Mouse (Mus musculus) stomach, embryonic 16.5 days (tissue): ENCODE data around the gene Rnf220. TPM values are rescaled to one million over a fixed set of nuclear protein-coding genes. Genes with fewer than 3 reads are reported as not detected.
A peak's percentile ranks its signal among the peaks of the same experiment; 100 is the strongest.

Source experiments
- ATAC-seq: fragments of 200-750 bp; cut with Nextera tagmentation; 2 replicates; pipeline ENCODE4 v1.8.0; 2017; ENCODE audit warnings: moderate number of reproducible peaks, moderate TSS enrichment; ENCODE audit not compliant: insufficient read depth, low FRiP score
- H3K27ac ChIP-seq: fragments of 300-500 bp; sonication (generic); 2 replicates; pipeline ENCODE4 v1.5.1; 2014; ENCODE audit warnings: low read length
- H3K27me3 ChIP-seq: fragments of 300-500 bp; sonication (generic); 2 replicates; pipeline ENCODE4 v1.6.1; 2014; ENCODE audit warnings: low read length, control low read depth, mixed read lengths; ENCODE audit not compliant: control insufficient read depth, insufficient read depth
- H3K36me3 ChIP-seq: fragments of 300-500 bp; sonication (generic); 2 replicates; pipeline ENCODE4 v1.6.1; 2014; ENCODE audit warnings: low read length; ENCODE audit not compliant: control insufficient read depth, insufficient read depth
- H3K4me1 ChIP-seq: fragments of 300-500 bp; sonication (generic); 2 replicates; pipeline ENCODE4 v1.6.1; 2014; ENCODE audit warnings: low read length, control low read depth, mixed read lengths; ENCODE audit not compliant: control insufficient read depth, insufficient read depth
- H3K4me2 ChIP-seq: fragments of 300-500 bp; sonication (generic); 2 replicates; pipeline ENCODE4 v1.6.1; 2014; ENCODE audit warnings: low read depth, low read length, mixed read lengths
- H3K4me3 ChIP-seq: fragments of 300-500 bp; sonication (generic); replicated peaks from 2 replicates; pipeline ENCODE4 v1.5.1; 2014; ENCODE audit warnings: mild to moderate bottlenecking, low read length
- H3K9ac ChIP-seq: fragments of 300-500 bp; sonication (generic); 2 replicates; pipeline ENCODE4 v1.6.1; 2014; ENCODE audit warnings: low read length
- H3K9me3 ChIP-seq: fragments of 300-500 bp; sonication (generic); replicated peaks from 2 replicates; pipeline ENCODE4 v1.6.1; 2016; ENCODE audit warnings: low read length, control low read depth; ENCODE audit not compliant: control insufficient read depth
- WGBS: fragments of 180-500 bp; shearing (Covaris S2); extraction: QIAGEN DNeasy Blood & Tissue Kit; methylation state at CpG from one replicate; pipeline ENCODE4 v1.1.7; 2014; 5-methylcytosine and 5-hydroxymethylcytosine counted together
- polyA plus RNA-seq: library from polyadenylated mRNA; unstranded; fragments of >200 nt; fragmentation: Nextera tagmentation; extraction: Ambion mirVana; gene quantifications from 2 replicates; pipeline ENCODE4 v1.2.1, GENCODE M21; 2015

Rnf220 gene
- polyA plus RNA-seq, 1 experiment from 2014 or later = 46.5 TPM

DNA sequence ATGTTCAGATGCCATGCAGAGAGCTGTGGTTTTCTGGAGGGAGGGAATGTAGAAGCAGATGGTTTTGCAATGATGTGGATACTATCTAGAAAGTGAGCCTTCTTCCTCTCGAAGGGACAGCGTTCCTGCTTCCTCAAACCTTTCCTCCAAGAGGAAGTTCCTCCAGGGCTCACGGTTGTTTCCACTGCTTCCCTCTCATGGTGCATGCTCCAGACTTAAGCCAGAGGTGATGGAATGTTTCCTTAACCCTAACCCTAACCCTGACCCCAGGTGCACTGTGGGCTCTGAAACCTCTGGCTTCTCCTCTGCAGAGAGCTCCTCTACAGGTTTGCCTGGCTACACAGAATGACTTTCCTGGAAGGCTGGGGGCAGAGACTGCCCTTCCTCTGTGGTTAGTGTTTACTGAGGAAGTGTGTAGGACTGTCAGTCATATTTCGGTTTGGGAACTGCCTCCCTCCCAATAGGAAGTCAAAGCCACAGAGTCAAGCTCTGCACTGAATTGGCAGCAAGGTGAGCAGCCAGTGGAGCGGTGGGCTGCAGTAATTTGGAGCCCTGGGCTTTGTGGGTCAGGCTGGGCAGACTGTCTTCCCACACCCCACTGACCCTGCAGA lies 242.7 kb downstream of the Rnf220 start:
- Histone ChIP-seq H3K27ac (no peak overlapping the region), H3K4me2 (no peak overlapping the region), H3K9me3 (no peaks in the 10 kb centered on the region), H3K36me3 (no peaks in the 10 kb centered on the region), H3K4me3 (no peak overlapping the region), H3K9ac (no peak overlapping the region), H3K4me1 (peaks cover 5% of the 10 kb centered on the region; the same call in 1 of the 2 replicates), H3K27me3 (no peaks in the 10 kb centered on the region)
- no peak for ATAC-seq
- WGBS = 62% methylated on average over 5 of the region's 5 CpGs

DNA sequence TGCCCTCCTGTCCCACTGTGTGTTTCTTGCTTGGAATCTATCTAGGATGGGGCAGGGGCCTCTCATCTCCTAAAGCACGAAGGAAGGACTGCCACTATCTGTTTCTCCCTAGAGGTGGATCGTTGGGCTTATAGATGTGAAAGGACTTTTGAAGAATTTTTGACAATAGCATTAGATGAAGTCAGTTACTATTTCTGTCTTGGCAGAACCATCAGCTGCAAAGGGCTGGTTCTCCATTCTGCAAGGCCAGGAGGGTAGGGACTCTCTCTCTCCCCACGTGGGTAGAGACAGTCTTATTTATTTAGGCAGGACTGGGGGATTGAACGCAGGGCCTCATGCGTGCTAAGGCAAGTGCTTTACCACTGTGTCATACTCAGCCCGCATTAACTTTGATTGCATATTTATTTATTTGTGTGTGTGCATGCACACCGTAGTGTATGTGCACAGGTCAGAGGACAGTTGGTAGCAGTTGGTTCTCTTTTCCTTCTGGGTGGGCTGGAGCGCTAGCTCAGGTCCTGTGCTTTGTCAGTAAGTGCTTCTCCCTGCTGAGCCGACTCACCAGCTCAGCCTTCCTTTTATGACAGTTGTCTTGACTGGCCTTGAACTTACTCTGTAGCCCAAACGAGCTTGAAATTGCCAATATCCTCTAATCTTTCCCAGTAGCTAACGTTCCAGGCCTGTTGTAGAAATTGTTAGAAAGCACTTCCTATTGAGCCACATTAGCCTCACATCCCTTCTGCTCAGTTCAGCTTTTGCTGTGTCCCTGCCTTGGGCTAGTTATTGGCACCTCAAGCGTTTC lies 243.4 kb downstream of the Rnf220 start:
- no peak overlapping the region for H3K4me3 ChIP-seq
- H3K27me3 ChIP-seq = no peaks in the 10 kb centered on the region
- H3K4me2 ChIP-seq = 0 out of 2 replicates have a peak overlapping the region, but pooled peaks have one; percentile 4
- no peaks in the 10 kb centered on the region for H3K36me3 ChIP-seq
- peaks cover 5% of the 10 kb centered on the region; the same call in 1 of the 2 replicates for H3K4me1 ChIP-seq
- no peak for ATAC-seq
- H3K27ac ChIP-seq = peak overlapping the region; percentile 72; the same call in 1 of the 2 replicates
- no peaks in the 10 kb centered on the region for H3K9me3 ChIP-seq
- H3K9ac ChIP-seq = no peak overlapping the region
- 53% methylated on average over 12 of the region's 12 CpGs for WGBS

DNA sequence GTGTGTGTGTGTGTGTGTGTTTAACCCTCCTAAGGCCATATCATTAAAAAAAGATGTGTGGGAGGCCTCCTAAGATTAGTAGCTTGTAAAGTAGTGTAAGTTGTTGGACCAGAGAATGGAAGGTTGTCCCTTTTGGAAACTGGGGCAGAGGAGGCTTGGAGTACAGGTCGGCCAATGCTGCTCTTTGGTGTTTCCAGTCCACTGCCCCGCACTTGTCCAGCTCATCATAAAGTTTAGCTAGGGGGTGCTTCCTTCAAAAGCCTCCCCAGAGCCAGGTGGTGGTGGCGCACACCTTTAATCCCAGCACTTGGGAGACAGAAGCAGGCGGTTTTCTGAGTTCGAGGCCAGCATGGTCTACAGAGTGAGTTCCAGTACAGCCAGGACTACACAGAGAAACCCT lies 244.1 kb downstream of the Rnf220 start:
- ATAC-seq = no peak
- H3K4me3 ChIP-seq = peak overlapping the region; percentile 62
- WGBS = 84% methylated on average over 5 of the region's 5 CpGs
- H3K9ac ChIP-seq = no peak overlapping the region; the same call in 1 of the 2 replicates
- no peaks in the 10 kb centered on the region for H3K9me3 ChIP-seq
- H3K4me2 ChIP-seq = peak overlapping the region; percentile 66; the same call in 1 of the 2 replicates
- H3K4me1 ChIP-seq = peaks cover 5% of the 10 kb centered on the region; the same call in 1 of the 2 replicates
- H3K27me3 ChIP-seq = no peaks in the 10 kb centered on the region
- no peaks in the 10 kb centered on the region for H3K36me3 ChIP-seq
- H3K27ac ChIP-seq = peak overlapping the region; percentile 72

DNA sequence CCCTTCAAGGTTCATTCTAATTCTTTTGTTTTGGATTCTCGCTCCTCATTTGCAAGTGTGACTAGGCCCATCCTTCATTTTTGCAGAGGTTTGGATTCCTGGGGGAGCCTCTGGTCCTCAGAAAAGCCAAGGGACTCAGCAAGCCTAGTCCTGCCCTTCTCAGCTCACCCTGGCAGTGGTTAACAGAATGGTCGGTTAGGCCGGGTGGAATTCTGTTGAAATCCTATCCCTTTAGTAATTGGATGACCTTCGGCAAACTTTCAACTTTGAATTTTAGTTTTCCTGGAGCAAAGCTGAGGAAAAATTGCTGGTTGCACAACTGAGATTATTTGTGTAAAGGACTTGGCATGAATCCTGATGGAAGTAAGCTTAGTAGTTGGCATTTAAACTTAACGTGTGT lies 244.5 kb downstream of the Rnf220 start:
- peak overlapping the region; percentile 62 for H3K4me3 ChIP-seq
- peak overlapping the region; percentile 66 for H3K4me2 ChIP-seq
- peak overlapping the region; percentile 74 for H3K9ac ChIP-seq
- no peaks in the 10 kb centered on the region for H3K9me3 ChIP-seq
- H3K27me3 ChIP-seq = no peaks in the 10 kb centered on the region
- H3K36me3 ChIP-seq = no peaks in the 10 kb centered on the region
- WGBS = 18% methylated on average over 5 of the region's 5 CpGs
- H3K4me1 ChIP-seq = peaks cover 5% of the 10 kb centered on the region; the same call in 1 of the 2 replicates
- H3K27ac ChIP-seq = peak overlapping the region; percentile 72
- ATAC-seq = 0 out of 2 replicates have a peak, but pooled peaks have one; percentile 18

DNA sequence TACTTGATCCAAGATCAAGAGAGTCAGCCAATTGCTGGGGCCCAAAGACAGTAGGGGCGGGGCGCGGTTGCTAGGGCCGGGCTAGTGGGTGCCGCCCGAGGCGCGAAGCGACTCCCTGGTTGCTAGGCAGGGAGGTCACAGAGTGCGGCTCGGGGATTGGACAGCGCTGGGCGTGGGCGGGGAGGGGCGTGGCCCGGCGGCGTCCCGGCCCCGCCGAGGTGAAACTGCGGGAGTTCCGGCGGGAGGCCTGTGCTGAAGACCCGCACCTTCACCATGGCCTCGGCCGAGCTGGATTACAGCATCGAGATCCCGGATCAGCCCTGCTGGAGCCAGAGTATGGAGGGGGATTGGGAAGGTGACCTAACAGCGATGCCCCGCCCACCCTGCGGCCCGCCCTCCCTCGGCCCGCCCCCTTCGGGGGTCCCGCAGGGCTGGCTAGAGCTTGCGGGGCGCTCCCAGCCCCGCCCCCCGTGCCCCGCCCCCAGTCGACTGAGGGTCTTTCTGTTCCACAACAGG lies 245.0 kb downstream of the Rnf220 start, which contains the start of the genes Tmem53 and Armh1:
TSS of gene Tmem53 (plus strand) at position 151 of the 516 bp plus-strand sequence.
TSS of gene Armh1 (minus strand) at position 325 of the 516 bp plus-strand sequence.
- Histone ChIP-seq H3K27ac (peak within 1 kb of the TSS; percentile 72), H3K9ac (peak within 1 kb of the TSS; percentile 74), H3K4me2 (peak within 1 kb of the TSS; percentile 66), H3K36me3 (no peaks in the 10 kb centered on the region), H3K4me3 (peak within 1 kb of the TSS; percentile 62), H3K27me3 (no peaks in the 10 kb centered on the region), H3K4me1 (peaks cover 5% of the 10 kb centered on the region; the same call in 1 of the 2 replicates), H3K9me3 (no peaks in the 10 kb centered on the region)
- ATAC-seq = peak; percentile 99
- WGBS = under 1% methylated on average over 38 of the region's 43 CpGs

DNA sequence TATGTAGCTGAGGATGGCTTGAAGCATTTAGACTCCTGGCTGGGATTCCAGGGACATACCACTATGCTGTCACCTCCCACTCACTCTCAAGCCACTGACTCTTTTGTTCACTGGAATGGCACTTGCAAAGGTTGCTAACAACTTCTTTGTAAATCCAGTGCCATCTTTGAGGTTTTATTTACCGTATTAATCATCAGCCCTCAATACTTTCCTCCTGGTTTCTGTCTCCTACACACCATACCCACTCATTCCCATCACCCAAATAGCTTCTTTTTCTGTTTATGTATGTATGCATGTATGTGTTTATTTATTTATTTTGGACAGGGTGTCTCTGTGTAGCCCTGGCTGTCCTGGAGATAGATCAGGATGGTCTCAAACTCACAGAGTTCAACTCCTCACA lies 245.9 kb downstream of the Rnf220 start:
- H3K4me3 ChIP-seq = peak overlapping the region; percentile 62; the same call in 1 of the 2 replicates
- no peak overlapping the region for H3K9ac ChIP-seq
- no peaks in the 10 kb centered on the region for H3K9me3 ChIP-seq
- WGBS = 85% methylated on average over 1 of the region's 1 CpGs
- H3K27me3 ChIP-seq = no peaks in the 10 kb centered on the region
- no peak overlapping the region for H3K27ac ChIP-seq
- H3K4me2 ChIP-seq = peak overlapping the region; percentile 66
- H3K36me3 ChIP-seq = no peaks in the 10 kb centered on the region
- H3K4me1 ChIP-seq = peaks cover 5% of the 10 kb centered on the region; the same call in 1 of the 2 replicates
- ATAC-seq = no peak

DNA sequence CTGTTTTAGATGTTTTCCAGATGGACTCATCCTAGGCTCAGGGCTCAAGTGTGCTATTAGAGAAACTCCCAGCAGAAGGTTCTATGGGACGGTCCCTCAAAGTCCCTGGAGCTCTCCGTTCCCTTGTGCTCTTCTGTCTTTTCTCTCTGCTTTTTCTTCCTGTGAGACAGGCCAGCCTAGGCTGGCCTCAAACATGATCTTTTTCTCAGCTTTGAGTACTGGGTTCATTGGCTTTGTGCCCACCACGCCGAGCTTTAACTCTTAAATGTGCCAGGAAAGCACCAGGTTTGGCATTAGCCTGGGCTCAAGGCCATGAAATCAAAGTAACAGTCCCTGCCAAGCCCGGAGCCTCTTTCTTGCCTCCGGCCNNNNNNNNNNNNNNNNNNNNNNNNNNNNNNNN lies 256.0 kb downstream of the Rnf220 start:
- ATAC-seq = no peak
- Histone ChIP-seq H3K36me3 (no peaks in the 10 kb centered on the region), H3K4me2 (no peak overlapping the region), H3K9me3 (no peaks in the 10 kb centered on the region), H3K27me3 (no peaks in the 10 kb centered on the region), H3K4me3 (no peak overlapping the region), H3K9ac (no peak overlapping the region), H3K4me1 (peaks cover 6% of the 10 kb centered on the region; the same call in 1 of the 2 replicates), H3K27ac (no peak overlapping the region)
- 71% methylated on average over 6 of the region's 6 CpGs for WGBS

DNA sequence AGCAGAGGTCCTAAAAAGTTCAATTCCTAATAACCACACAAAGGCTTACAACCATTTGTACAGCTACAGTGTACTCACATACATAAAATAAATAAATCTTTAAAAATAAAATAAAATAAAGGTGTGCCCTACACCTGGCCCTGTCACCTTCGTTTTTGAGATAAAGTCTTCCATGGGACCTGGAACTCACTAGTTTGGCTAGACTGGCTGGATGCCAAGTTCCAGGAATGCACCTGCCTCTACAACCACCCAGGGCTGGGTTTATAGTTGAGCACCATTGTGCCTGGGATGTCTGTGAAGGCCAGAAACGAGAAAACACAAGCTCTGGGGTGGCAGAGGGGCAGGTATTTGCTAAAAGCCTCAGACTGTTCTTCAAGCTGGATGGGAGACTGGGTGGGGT lies 257.7 kb downstream of the Rnf220 start:
- WGBS = 34% methylated on average over 2 of the region's 2 CpGs
- Histone ChIP-seq H3K4me1 (peaks cover 6% of the 10 kb centered on the region; the same call in 1 of the 2 replicates), H3K4me3 (no peak overlapping the region), H3K9me3 (no peaks in the 10 kb centered on the region), H3K36me3 (no peaks in the 10 kb centered on the region), H3K27ac (peak overlapping the region; percentile 50; the same call in 1 of the 2 replicates), H3K27me3 (no peaks in the 10 kb centered on the region), H3K9ac (no peak overlapping the region), H3K4me2 (no peak overlapping the region)
- ATAC-seq = peak; percentile 72; the same call in 1 of the 2 replicates
